Mouse (Mus musculus) liver (tissue): Measurements from ENCODE around the gene Babam2.

Source experiments
- DNase-seq: peaks from one replicate; pipeline ENCODE4 v3.0.0-alpha.2; 2020; ENCODE audit warnings: mixed read lengths

Babam2 gene

DNA sequence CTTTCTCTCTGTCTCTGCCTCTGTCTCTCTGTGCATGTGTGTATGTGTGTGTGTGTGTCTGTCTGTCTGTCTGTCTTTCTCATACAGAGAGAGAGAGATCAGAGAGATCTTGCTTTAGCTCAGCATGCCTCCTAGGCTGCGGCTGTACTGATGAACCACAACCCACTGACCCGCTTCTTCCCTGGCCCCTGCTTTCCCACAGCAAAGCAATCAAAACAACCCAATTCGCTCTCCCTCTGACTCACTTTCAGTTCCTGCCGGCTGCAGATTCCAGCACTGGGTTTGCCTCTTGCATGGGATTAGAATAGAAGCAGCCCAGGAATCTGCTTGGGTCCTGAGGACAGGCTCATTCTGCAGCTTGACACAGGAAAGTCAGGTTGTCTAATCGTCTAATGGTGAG lies 392.0 kb downstream of the Babam2 start:
- no peak for DNase-seq

DNA sequence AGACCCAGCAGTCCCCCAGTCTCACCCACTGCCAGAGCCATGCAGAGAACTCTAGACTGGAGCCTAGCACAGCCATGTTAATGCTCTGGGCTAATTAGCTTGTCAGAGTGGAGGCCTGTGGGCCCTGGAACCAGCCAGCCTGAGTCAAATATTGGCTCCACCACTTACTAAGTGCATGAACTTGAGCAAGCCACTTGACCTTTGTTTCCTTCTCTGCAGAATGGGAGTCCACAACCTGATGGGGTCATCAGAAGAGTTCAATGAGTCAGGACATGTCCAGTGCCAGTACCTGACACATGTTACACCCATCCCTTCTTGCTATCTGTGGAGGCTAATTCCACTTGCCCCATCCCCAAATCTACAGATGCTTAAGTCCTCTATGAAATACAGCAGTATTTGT lies 394.8 kb downstream of the Babam2 start:
- DNase-seq, result no peak

DNA sequence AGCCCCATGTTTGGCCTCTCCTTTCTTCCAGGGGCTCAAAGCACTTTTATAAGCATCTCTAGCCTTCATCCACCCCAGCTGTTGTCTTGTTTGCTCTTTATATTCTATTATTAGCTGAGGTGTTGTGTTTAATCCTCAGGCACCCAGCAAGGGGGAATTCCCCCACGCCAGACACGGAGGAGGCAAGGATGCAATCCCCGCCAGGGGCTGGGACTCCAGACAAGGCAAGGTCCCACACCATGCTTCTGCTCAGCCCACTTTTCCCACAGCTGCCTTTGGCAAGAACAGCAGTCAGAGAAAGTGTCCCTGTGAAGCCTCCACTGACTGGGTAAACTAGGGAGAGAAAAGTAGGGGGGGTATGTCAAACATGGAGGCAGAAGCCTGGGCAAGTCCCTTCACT lies 401.2 kb downstream of the Babam2 start:
- DNase-seq, result no peak

DNA sequence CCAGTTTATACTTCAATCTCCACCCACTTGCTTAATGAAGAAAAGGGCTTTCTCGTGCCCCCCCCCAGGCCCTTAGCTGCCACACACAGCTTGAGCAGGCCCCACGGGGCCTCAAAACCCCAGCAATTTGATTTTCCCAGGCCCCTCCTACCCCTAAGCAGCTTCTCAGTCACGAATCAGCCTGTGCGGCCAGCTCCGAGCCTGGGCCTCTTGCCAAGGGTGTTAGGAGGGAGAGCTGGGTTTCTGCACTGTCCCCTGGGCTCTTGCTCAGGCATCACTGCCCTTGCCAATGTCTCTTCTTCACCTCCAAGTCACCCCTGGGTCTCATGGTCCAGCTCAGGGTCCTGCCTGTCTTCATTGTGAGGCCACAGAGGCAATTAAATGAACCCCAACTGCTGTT lies 405.0 kb downstream of the Babam2 start:
- peak; percentile 32 for DNase-seq

DNA sequence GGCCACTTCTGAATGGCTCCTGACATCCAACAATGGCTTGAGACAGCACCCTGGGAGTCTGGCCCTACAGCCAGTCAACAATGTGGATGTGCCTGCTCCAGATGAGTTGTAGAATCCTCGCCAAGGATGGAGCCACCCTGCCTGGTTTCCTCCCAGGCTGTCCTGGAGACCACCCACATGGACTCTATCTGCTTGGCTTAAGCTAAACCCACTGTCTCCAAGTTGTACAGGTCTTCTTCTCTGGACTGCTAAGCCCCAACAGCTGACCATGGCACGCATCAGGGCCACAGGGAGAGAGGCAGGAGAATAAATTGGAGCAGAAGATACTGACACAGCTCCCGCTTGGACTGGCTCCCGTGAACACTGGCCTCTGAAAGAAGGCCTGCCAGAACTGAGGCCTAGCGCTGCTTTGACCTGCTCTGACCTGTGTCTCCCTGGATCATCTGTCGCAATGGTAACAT lies 405.5 kb downstream of the Babam2 start:
- no peak for DNase-seq

DNA sequence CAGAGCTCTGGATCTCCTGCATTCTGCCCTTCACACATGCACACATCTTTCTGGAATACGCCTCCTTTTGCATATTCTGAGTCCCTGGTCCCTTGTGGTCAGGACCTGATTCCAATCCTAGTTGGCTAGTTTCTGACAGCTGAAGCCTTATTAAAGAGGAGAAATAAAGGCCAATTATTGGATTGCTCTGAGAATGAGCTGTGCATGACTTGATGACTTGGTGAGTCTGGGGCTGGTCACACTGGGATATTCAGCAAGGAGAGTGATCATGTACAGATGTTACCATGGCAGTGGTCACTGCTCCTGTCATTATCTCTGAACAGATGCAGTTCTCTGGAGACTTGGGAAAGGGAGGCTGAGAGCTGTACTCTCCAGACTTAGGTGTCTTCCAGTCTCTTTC lies 406.1 kb downstream of the Babam2 start:
- DNase-seq, result no peak

DNA sequence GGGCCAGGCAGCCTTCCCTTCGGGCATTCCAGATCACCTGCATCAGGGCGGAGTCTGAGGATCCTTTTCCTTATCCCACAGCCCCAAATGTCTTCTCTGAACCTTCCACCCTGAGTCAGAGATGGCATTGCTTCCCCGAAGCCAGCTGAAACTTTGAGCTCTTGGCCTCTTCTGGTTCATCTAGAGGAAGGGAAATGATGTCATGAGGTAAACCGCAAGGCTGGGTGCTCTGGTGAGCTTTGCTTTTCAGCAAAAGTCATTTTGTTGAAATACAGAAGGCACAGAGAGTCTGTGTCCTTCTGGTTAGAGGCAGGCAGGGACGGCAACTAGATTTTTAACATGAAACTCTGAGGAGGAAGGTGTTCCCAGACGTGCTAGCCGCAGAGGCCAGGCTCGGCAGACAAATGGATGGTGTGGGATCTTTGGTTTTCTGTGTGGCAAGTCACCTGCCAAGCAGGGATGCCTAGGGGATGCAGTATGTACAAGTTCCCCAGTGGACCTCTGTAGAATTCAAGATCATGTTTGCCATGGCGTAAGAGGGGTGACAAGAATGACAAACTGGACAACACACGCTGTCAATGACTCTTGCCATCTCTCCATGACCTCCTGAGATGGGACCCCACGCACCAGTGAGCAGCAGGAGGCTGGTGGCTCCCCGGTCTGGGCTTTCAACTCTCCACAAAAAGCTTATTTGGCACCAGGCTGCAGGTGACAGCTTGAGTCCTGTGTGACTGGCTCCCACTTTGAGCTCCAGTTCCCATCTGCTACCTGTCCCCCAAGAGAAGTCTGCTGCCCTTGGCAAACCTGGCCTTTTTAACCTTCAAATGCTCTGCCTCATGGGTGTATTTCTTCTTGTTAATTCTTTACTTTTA lies 406.9 kb downstream of the Babam2 start:
- no peak for DNase-seq

DNA sequence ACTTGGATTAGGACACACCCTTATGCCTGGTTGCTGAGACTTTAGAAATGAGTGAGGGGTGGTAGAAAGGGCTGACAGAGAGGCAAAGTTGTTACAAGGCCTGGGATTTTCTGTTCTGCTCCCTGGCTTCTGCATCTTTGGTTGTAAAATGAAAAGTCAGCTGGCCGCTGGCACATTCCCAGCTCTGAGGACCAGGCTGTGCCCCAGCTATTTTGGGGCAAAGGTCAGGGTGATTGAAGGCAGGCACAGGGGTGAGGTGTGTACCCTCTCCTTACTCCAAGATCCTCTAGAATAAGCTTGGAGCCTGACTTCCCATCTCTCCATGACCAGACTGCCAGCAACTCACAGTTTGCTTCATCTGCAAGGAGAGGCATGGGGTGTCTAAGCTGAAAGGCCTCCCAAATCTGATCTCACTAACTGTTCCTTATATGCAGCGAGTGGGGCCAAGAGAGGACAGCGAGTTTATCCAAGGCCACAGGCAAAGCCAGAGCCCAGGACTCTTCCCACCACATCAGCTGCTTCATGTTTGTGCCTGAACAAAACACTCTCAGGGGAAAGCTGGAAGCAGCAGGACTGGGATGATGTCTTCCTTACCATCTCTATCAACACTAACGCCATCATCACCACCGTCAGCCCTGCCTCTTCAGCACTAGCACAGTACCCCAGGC lies 409.1 kb downstream of the Babam2 start:
- DNase-seq, result no peak

DNA sequence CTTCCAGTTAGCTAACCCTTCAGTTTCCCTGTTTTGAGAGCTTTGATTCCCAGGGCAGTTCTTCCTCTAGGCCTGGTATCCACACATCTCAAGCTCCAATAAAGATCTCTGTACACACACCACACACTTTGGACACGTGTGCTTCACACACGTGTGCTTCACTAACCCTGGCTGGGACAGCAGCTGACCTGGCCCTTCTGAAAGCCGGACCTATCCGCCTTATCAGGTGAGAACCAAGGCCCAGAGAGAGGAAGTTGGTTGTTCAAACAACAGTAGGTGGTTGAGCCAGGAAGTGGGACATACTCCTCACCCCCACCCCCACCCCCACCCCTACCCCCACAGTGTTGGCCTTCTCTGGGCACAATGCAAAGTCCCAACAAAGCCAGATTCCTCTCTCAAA lies 413.2 kb downstream of the Babam2 start:
- no peak for DNase-seq

DNA sequence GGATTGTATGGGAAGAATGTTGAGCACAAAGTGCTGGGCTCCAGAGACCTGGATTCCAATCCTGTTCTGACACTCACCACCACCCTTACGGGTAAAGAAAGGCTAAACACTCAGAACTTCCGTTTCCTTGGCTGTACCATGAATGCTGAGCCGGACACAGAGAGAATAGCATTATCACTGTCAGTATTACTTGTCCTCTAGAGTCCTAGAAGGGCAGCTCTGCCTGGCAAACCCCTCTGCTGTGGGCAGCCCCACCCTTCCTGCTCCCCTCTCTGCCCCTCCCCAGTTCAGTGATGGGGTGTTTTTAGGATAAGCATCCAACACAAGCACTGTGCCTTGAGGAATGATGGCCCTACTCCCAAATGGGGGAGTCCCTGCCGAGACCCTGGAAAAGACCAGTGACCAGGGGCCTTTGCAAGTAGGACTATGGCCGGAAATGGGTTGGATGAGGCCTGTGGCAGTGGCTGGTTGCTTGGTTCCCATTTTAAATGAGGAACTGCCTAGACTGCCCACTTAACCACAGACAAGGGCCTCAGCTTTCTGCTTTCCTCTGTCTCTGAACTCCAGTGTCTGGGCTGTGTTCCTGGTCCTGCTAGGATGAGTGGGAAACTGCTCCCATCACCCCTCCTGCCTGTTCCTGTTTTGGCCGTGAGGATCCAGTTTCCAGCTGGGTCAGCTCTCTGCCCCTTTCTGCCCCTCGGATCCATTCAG lies 414.9 kb downstream of the Babam2 start:
- peak; percentile 22 for DNase-seq

DNA sequence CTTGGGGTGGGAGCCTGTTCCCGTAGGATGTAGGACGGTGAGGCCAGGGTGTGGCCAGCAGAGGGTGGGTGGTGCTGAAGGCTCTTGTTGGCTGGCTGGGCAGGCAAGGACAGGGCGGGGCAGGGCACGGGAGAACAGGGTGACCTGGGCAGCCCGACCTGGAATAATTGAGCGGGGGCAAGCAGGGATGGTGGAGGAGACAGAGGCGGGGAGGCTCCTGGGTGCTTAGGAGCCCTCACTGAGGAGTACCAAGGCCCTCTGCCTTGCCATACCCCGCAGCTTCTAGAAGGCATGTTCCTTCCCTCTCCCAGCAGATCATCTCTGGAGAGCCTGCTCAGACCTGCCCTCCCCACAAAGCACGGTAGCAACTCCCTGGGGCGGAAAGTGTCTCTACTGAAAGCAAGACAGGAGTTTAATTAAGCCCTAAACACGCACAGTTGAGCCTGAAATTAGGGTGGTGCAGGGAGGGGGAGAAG lies 423.5 kb downstream of the Babam2 start:
- no peak for DNase-seq

DNA sequence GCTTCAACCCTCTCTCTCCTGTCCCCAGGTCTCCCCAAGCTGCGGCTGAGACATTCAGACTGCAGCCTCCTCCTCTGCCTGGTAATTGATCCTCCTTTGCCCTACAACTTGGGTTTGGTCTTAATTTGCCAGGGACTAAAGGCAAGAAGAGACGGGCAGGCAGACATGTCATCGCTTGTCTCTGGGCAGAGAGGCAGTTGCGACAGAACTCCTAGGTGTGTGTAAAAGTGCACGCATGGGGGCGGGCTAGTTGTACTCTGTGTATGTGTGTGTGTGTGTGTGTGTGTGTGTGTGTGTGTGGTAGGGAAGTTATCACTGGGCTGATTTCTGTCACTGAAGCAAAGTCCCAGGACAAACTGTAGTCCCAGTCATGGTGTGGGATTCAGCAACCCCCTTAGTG lies 424.5 kb downstream of the Babam2 start:
- no peak for DNase-seq

DNA sequence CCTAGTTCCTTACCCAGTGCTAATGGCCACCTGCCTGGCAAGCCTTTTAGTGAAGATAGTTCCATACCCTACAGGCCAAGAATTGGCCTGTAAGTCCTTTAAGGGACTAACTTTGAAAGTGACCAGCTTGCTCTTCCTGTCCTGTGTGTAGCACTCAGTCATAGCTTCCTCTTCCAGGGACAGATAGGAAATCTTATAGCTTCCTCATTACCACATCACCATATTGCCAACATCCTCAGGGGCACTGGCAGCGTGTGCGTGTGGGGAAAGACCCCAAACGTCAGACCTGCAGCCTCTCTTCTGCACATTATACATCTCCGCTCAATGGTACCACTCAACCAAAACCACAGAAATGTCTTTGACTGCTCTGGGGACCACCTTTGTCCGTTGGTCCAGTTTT lies 424.9 kb downstream of the Babam2 start:
- no peak for DNase-seq

DNA sequence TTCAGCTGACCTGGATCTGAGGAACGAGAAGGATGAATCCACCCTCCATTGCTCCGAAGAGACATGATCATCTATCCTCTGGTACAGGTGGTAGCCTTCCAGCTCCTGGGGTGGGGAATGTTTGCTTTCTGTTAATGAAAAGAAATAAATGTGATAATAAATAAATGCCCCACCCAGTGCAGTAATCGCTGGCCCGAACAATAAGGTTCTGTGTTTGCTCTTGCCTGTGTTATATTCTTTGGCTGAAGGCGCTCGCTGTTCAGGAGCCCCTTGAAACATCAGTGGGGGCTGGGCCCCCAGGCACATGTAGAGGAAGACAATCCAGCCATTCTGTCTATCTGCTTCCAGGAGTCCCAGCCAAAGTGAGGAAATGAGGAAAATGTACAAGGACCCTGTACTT lies 427.5 kb downstream of the Babam2 start:
- DNase-seq, result no peak

DNA sequence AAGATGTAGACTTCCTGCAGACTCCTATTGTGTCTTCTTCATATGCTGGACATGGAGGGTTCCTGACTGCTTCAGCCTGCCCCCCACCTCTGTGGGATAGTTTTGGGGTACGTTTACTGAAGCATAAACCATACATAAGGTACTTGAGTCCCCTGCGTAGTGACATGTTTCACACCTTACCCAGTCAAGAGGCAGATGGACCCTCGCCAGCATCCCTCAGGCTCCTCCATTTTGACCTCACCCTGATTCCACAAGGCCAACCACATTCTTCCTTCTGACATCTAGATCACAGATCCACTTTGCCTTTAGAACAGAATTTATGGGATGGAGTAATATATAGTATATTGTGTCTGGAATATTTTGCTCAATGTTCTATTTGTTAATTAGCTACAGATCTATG lies 429.7 kb downstream of the Babam2 start:
- DNase-seq, result no peak

DNA sequence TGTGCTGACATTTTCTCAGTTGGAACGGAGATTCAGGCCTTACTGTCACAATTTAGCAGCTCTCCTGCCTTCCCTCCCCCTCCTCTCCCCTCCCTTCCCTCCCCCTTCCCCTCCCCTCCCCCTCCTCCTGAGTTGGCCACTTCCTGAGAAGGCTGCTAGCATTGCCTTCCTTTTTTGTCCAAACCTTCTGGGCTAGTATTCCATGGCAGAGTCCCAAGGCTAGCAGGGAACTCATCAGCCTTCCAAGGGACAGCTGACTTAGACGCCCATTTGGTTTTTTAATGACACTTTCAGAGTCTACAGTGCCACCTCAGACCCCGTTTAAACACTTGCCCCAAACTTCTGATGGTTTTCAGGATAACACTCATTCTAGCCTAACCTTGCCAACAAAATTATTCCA lies 430.4 kb downstream of the Babam2 start:
- DNase-seq, result no peak

DNA sequence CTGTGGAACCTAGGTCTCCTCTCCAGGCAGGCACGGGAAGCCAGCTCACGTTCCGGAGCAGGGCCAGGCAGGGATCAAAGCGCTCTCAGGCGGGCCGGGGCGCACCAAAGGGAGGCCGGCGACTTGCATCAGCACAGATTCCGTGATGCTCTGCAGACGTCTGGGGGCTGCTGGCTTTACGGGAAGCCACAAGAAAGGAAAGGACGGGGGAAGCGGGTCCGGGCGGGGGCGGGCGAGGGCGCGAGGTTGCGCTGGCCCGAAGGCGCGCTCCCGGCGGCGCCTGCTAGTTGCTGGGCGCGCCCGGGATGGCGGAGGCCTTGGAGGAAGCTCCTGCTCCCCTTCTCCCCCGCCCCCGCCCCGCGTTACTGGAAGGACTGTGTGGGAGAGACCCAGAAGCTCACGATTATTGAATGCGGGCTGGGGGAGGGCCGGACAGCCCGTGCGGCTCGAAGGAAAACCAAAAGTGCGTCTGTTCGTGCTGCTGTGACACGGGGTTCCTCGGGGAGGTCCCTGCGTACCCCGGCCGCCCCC lies 435.6 kb downstream of the Babam2 start:
- DNase-seq, result peak; percentile 49

DNA sequence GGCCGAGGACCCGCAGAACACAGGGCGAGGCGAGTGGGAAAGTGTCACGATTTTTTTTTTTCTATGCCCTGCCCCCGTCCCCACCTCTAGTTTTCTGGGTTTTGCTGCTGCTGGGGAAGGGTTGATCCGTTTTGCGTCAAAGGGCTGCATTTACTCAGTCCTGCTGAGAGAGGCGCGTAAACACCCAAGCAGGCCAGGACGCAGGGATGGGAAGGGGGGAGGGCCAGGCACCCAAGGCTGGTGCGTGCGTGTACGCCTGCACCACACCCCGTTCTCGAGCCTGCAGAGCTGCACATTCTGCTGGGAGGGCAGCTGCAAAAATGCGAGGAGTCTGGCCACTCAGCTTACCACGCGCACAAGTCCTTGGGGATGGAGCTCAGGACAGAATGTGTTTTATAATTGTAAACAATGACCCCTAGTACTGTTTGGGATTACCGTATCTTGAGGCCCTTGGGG lies 436.1 kb downstream of the Babam2 start:
- DNase-seq, result peak; percentile 44

DNA sequence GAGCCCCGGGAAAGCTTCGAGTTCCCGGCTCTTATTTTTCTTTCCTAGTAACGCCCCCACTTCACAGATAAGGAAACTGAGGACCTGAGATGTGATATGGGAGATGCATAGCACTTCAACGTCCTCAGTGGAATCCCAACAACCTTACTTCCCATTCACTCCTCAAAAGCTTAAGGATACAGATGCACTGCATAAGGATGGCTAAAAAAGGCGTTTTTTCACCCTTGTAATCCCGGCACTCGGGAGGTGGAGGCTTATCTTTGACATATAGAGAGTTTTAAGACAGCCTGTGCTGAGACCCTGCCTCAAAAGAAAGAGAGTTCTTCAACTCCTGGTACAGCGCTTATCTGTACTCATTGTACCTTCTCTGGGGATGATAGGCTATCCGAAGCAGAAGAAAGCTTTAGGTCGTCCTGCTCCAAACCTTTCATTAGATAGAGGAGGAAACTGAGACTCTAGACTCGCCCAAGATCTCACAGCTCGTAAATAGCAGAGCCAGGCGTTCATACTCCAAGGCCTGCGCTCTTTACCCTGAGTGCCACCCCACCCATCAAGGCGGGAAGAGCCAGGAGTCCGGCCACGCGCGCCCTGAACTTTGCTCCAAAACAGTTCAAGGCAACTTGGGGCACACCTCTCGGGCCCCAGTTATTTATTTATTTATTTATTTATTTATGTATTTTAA lies 436.7 kb downstream of the Babam2 start:
- DNase-seq, result no peak
